In the genomic region with DNA sequence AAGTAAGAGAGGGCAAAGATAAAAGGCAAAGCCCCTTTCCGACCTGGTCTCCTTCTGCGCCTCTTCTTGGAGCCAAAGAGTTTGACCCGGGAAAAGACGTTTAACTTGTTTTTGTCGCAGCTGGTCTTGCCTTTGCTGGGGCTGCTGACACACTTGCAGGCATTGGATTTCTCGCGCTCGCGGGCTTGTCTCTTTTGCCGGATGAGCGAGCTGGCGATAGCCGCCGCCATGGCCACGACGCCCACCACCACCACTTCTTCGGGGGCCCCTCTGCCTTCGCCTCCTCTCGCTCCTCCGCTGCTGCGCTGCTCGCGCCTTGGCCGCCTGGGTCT, we compare ENCODE assay signal across 9 mouse cellular contexts.
A peak's percentile ranks its signal among the peaks of the same experiment; 100 is the strongest.
DNase-seq lines count a peak whose midpoint lies in the region; ATAC-seq and TF ChIP-seq lines count a peak whose summit lies in the region.
"Had no signal": no experiment of that assay in that cellular context is flagged by ENCODE, and none has a peak within 500 bp of the region (broad histone marks: within the 10 kb centered on the region; RNA-seq: fewer than 3 reads in every experiment).

No protein-coding gene starts in this region.

- peak overlapping the region; percentile 47 for H3K4me3 ChIP-seq in kidney, embryonic 16.5 days (ENCODE audit: low read length)
- peak overlapping the region; percentile 48 for H3K4me3 ChIP-seq in forebrain, embryonic 11.5 days (ENCODE audit: low read depth, low read length)
- H3K4me3 ChIP-seq in limb, embryonic 10.5 days: peak overlapping the region; percentile 63
- peak overlapping the region; percentile 57 for H3K4me3 ChIP-seq in olfactory bulb, adult 2 months (ENCODE audit: insufficient read depth, low read depth, low read length)

- H3K27ac ChIP-seq in kidney, embryonic 16.5 days (ENCODE audit: low read length): no peak overlapping the region
- no peak overlapping the region for H3K27ac ChIP-seq in forebrain, embryonic 11.5 days (ENCODE audit: low read depth, low read length)
- H3K27ac ChIP-seq in limb, embryonic 10.5 days: peak overlapping the region; percentile 78
- H3K27ac ChIP-seq in olfactory bulb, adult 2 months (ENCODE audit: insufficient read depth, low read depth, low read length): no peak overlapping the region
- H3K27ac ChIP-seq: macrophage had no signal

- H3K4me1 ChIP-seq in kidney, embryonic 16.5 days (ENCODE audit: insufficient read depth, low read length): no peaks in the 10 kb centered on the region
- H3K4me1 ChIP-seq in forebrain, embryonic 11.5 days (replicated peaks; ENCODE audit: control insufficient read depth, insufficient read depth, low read length): no peaks in the 10 kb centered on the region
- no peaks in the 10 kb centered on the region for H3K4me1 ChIP-seq in limb, embryonic 10.5 days
- no peaks in the 10 kb centered on the region; the same call in none of the 2 replicates for H3K4me1 ChIP-seq in olfactory bulb, adult 2 months (ENCODE audit: control insufficient read depth, insufficient read depth, low read length)

- no peaks in the 10 kb centered on the region for H3K36me3 ChIP-seq in kidney, embryonic 16.5 days (ENCODE audit: insufficient read depth, low read length)
- no peaks in the 10 kb centered on the region for H3K36me3 ChIP-seq in forebrain, embryonic 11.5 days (ENCODE audit: control insufficient read depth, insufficient read depth, low read length)
- no peaks in the 10 kb centered on the region for H3K36me3 ChIP-seq in limb, embryonic 10.5 days

- H3K27me3 ChIP-seq in kidney, embryonic 16.5 days (ENCODE audit: insufficient read depth, low read length): peaks cover 22% of the 10 kb centered on the region; the same call in 1 of the 2 replicates
- H3K27me3 ChIP-seq in forebrain, embryonic 11.5 days (ENCODE audit: control insufficient read depth, insufficient read depth, low read length): no peaks in the 10 kb centered on the region
- H3K27me3 ChIP-seq in limb, embryonic 10.5 days (ENCODE audit: low read depth, poor library complexity, severe bottlenecking): peaks cover 45% of the 10 kb centered on the region

- ATAC-seq in kidney, embryonic 16.5 days (ENCODE audit: low FRiP score, low TSS enrichment): no peak
- ATAC-seq in forebrain, embryonic 11.5 days (replicated peaks; ENCODE audit: low FRiP score): no peak

- no peaks in the 10 kb centered on the region for H3K9me3 ChIP-seq in kidney, embryonic 16.5 days (ENCODE audit: low read length)
- no peaks in the 10 kb centered on the region for H3K9me3 ChIP-seq in forebrain, embryonic 11.5 days (ENCODE audit: control insufficient read depth, low read length)
- no peaks in the 10 kb centered on the region for H3K9me3 ChIP-seq in limb, embryonic 10.5 days (replicated peaks)

- TF ChIP-seq POLR2A in olfactory bulb, adult 2 months (IDR thresholded peaks at IDR 0.05; ENCODE audit: insufficient read depth, low read depth, low read length): no peak

- H3K4me2 ChIP-seq in kidney, embryonic 16.5 days (replicated peaks; ENCODE audit: low read depth, low read length): peak overlapping the region; percentile 67
- peak overlapping the region; percentile 49 for H3K4me2 ChIP-seq in forebrain, embryonic 11.5 days (ENCODE audit: low read depth, low read length, severe bottlenecking)

- DNase-seq in kidney, adult 11 months: no peak
- DNase-seq in ZHBTc4 (ENCODE audit: low read depth, low spot score): peak; percentile 36
- DNase-seq in forebrain, embryonic 11.5 days (ENCODE audit: low spot score): no peak
- no peak for DNase-seq in limb, embryonic 10.5 days (ENCODE audit: low spot score)
- DNase-seq in thymus, postnatal 36 days: no peak
- DNase-seq in lung, postnatal 14 days: no peak

- TF ChIP-seq CTCF in olfactory bulb, adult 2 months (IDR thresholded peaks at IDR 0.05; ENCODE audit: insufficient read depth, low read depth, low read length): no peak

- peak overlapping the region; percentile 31; the same call in 1 of the 2 replicates for H3K9ac ChIP-seq in kidney, embryonic 16.5 days (replicated peaks; ENCODE audit: low read length)
- H3K9ac ChIP-seq in forebrain, embryonic 11.5 days (ENCODE audit: low read length): peak overlapping the region; percentile 68

- WGBS in kidney, embryonic 16.5 days: 41% methylated on average over 17 of the region's 24 CpGs
- 14% methylated on average over 24 of the region's 24 CpGs for WGBS in forebrain, embryonic 11.5 days
- WGBS in limb, embryonic 10.5 days: 16% methylated on average over 14 of the region's 24 CpGs
- 19% methylated on average over 24 of the region's 24 CpGs for WGBS in olfactory bulb, adult 2 months
